10 mouse cellular contexts compared by ENCODE assay signal in genomic region chr5:136603176-136603964, GRCm38 (mm10). TPM values are rescaled to one million over a fixed set of nuclear protein-coding genes. Genes with fewer than 3 reads are reported as not detected.
DNase-seq lines count a peak whose midpoint lies in the region; TF ChIP-seq lines count a peak whose summit lies in the region.
"Had no signal": no experiment of that assay in that cellular context is flagged by ENCODE, and none has a peak within 500 bp of the region (broad histone marks: within the 10 kb centered on the region; RNA-seq: fewer than 3 reads in every experiment).

No protein-coding gene starts in this region.

- no peak overlapping the region for H3K4me3 ChIP-seq in gastrocnemius, adult 2 months
- H3K4me3 ChIP-seq: midbrain, embryonic 10.5 days had no signal

- intact Hi-C loops in gastrocnemius, adult 2 months (cut with DNase I): no loop called here

- no peak for TF ChIP-seq POLR2A in brain, embryonic 14.5 days (IDR thresholded peaks at IDR 0.05; ENCODE audit: borderline replicate concordance, extremely low read depth, insufficient read depth, insufficient read length, poor library complexity, severe bottlenecking)

- no peak for TF ChIP-seq CTCF in brain, embryonic 14.5 days (IDR thresholded peaks at IDR 0.05; ENCODE audit: borderline replicate concordance, extremely low read depth, insufficient read depth, insufficient read length)
- TF ChIP-seq CTCF in gastrocnemius, adult 2 months (IDR thresholded peaks at IDR 0.05): no peak

- peak; percentile 10 for DNase-seq in cerebellum, adult 8-10 months
- DNase-seq in cerebellum, postnatal 4 days (ENCODE audit: low spot score in 2 of 2): no peak
- peak; percentile 91 for DNase-seq in brain, embryonic 14.5 days (ENCODE audit: low read depth)
- DNase-seq in layer of hippocampus, adult 8-10 months (ENCODE audit: low spot score in 2 of 2): peak; percentile 55 to 69
- DNase-seq in right cerebral cortex, postnatal 10 days (ENCODE audit: low spot score in 2 of 2): peak; percentile 75 to 90
- DNase-seq in retina, embryonic 14.5 days (ENCODE audit: low spot score): no peak
- DNase-seq in adrenal gland, postnatal 25 days: no peak
- no peak for DNase-seq in gastrocnemius, adult 2 months
- DNase-seq: B cell, adult 2 months had no signal

- H3K27ac ChIP-seq in gastrocnemius, adult 2 months: no peak overlapping the region
- H3K27ac ChIP-seq: midbrain, embryonic 10.5 days had no signal

RNA-seq across cellular contexts. Expression of gene Cux1, which starts 36.1 kb away (rescaled TPM):
- 73.3 and 92.0 TPM in 2 replicates for polyA plus RNA-seq in brain, embryonic 14.5 days (2012; rRNA removed)
- total RNA-seq in layer of hippocampus, adult 8-10 months (2022): 10 to 100 TPM; 37.3 to 53.2 (median 46.7) TPM
- 109 and 110 TPM in 2 replicates for total RNA-seq in adrenal gland, postnatal 25 days (2021)
- total RNA-seq in gastrocnemius, adult 2 months (2021): 10 to 100 TPM; 80.9 to 88.2 TPM

Comparison
In these comparisons a context has a peak if more than half of its experiments do, and no peak if none do; other contexts are left out.
1. DNase-seq: peak in cerebellum, adult 8-10 months (single experiment), brain, embryonic 14.5 days (single experiment), layer of hippocampus, adult 8-10 months (2 of 2) and right cerebral cortex, postnatal 10 days (2 of 2); none in cerebellum, postnatal 4 days (0 of 2), retina, embryonic 14.5 days (single experiment), adrenal gland, postnatal 25 days (single experiment) and gastrocnemius, adult 2 months (single experiment).